Mouse (Mus musculus) kidney, embryonic 15.5 days (tissue): ENCODE data around the gene Wwp2. TPM values are rescaled to one million over a fixed set of nuclear protein-coding genes. Genes with fewer than 3 reads are reported as not detected.

ENCODE experiments used
- ATAC-seq: fragments of 200-750 bp; cut with Nextera tagmentation; replicated peaks from 2 replicates; pipeline ENCODE4 v1.8.0; 2017; ENCODE audit warnings: moderate TSS enrichment; ENCODE audit not compliant: low FRiP score
- H3K27ac ChIP-seq: fragments of 300-500 bp; sonication (generic); 2 replicates; pipeline ENCODE4 v1.5.1; 2015; ENCODE audit warnings: mild to moderate bottlenecking, inconsistent platforms
- H3K27me3 ChIP-seq: fragments of 300-500 bp; sonication (generic); 2 replicates; pipeline ENCODE4 v1.6.1; 2015; ENCODE audit warnings: inconsistent platforms
- H3K36me3 ChIP-seq: fragments of 300-500 bp; sonication (generic); 2 replicates; pipeline ENCODE4 v1.6.1; 2015; ENCODE audit warnings: inconsistent platforms
- H3K4me1 ChIP-seq: fragments of 300-500 bp; sonication (generic); 2 replicates; pipeline ENCODE4 v1.6.1; 2015; ENCODE audit warnings: inconsistent platforms
- H3K4me2 ChIP-seq: fragments of 300-500 bp; sonication (generic); 2 replicates; pipeline ENCODE4 v1.6.1; 2015; ENCODE audit warnings: moderate library complexity, mild to moderate bottlenecking, inconsistent platforms
- H3K4me3 ChIP-seq: fragments of 300-500 bp; sonication (generic); replicated peaks from 2 replicates; pipeline ENCODE4 v1.5.1; 2015; ENCODE audit warnings: mild to moderate bottlenecking, inconsistent platforms
- H3K9ac ChIP-seq: fragments of 300-500 bp; sonication (generic); 2 replicates; pipeline ENCODE4 v1.6.1; 2015; ENCODE audit warnings: mild to moderate bottlenecking, inconsistent platforms
- H3K9me3 ChIP-seq: fragments of 300-500 bp; sonication (generic); replicated peaks from 2 replicates; pipeline ENCODE4 v1.6.1; 2016; ENCODE audit warnings: inconsistent platforms
- WGBS: fragments of 180-500 bp; shearing (Covaris S2); methylation state at CpG from one replicate; pipeline ENCODE4 v1.1.7; 2015; ENCODE audit warnings: mixed read lengths; 5-methylcytosine and 5-hydroxymethylcytosine counted together
- polyA plus RNA-seq: library from polyadenylated mRNA; unstranded; fragments of >200 nt; fragmentation: Nextera tagmentation; extraction: Ambion mirVana; gene quantifications from 2 replicates; pipeline ENCODE4 v1.2.1, GENCODE M21; 2015

Wwp2 gene
- polyA plus RNA-seq, 1 experiment from 2014 or later, result 42.0 TPM

DNA sequence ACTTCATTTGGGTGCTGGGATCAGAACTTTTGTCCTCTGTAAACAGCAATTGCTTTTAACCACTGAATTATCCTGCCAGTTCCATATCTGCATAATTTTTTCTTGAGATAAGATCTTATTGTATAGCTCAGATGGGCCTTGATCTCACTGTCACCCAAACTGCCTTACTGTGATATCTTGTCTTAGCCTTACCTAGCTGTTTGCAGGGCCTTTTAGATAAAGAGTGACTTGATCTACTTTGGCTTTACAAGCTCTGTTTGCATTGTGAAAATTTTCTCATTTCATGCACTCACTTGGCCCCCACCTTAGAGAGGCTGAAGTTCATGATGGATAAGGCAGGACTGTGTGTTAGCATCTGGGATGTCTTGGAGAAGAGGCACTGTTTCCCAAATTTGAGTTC, 48.8 kb downstream of the Wwp2 start:
- no peaks in the 10 kb centered on the region for H3K27me3 ChIP-seq
- ATAC-seq, result no peak

DNA sequence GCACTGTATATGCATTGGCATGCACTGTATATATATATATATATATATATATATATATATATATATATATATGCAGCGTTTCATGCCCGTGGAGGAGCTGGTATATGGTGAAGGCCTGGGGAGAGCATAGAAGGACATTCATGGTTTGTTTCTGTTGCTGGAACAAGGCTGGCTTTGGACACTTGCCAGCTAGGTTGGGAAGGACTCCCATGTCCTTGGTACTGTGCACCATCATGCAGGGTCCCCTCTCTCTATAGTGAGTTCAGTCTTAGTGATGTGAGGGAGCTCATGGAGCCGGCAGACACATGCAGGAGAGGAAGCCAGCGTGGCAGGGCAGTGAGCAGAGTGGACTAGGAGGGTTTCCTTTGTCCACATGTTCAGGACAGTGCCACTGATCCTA, 52.4 kb downstream of the Wwp2 start:
- no peak for ATAC-seq
- H3K27ac ChIP-seq, result no peak overlapping the region

More for the DNA sequence above, 48.8 kb downstream of the Wwp2 start:
- H3K4me2 ChIP-seq, result no peak overlapping the region
- H3K9me3 ChIP-seq, result no peaks in the 10 kb centered on the region
- no peak overlapping the region for H3K9ac ChIP-seq
- H3K36me3 ChIP-seq, result peaks cover 9% of the 10 kb centered on the region; the same call in 1 of the 2 replicates
- no peak overlapping the region for H3K4me3 ChIP-seq
- peaks cover 12% of the 10 kb centered on the region for H3K4me1 ChIP-seq
- H3K27ac ChIP-seq, result no peak overlapping the region

DNA sequence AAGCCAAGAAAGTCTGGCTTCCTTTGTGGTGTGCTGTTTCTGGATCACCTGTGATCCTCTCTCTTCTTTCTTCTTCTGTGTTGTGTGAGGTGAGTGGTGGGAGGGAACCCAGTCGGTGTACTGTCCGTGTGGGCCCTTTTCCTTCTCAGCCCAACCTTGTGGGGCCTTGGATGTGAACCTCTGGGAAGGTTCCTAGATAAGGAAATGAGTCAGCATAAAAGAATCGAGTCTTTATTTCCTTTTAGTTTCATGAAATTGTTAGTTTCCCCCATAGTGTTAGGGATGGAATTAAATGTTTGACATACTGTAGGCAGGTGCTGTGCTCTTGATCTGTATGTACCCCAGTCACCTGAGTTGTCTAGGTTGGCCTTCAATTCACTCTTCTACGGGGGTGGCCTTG, 52.9 kb downstream of the Wwp2 start:
- 64% methylated on average over 4 of the region's 4 CpGs for WGBS
- Histone ChIP-seq H3K9ac (no peak overlapping the region), H3K27me3 (no peaks in the 10 kb centered on the region), H3K4me2 (no peak overlapping the region), H3K9me3 (no peaks in the 10 kb centered on the region), H3K27ac (peak overlapping the region; percentile 42; the same call in 1 of the 2 replicates), H3K4me3 (no peak overlapping the region), H3K4me1 (peaks cover 28% of the 10 kb centered on the region), H3K36me3 (peaks cover 9% of the 10 kb centered on the region; the same call in 1 of the 2 replicates)
- ATAC-seq, result no peak

More for the DNA sequence above, 52.4 kb downstream of the Wwp2 start:
- H3K9me3 ChIP-seq, result no peaks in the 10 kb centered on the region
- no peak overlapping the region for H3K9ac ChIP-seq
- WGBS, result 89% methylated on average over 4 of the region's 4 CpGs
- H3K27me3 ChIP-seq, result no peaks in the 10 kb centered on the region
- no peak overlapping the region for H3K4me3 ChIP-seq
- H3K4me1 ChIP-seq, result peaks cover 28% of the 10 kb centered on the region
- H3K36me3 ChIP-seq, result peaks cover 9% of the 10 kb centered on the region; the same call in 1 of the 2 replicates
- H3K4me2 ChIP-seq, result no peak overlapping the region

DNA sequence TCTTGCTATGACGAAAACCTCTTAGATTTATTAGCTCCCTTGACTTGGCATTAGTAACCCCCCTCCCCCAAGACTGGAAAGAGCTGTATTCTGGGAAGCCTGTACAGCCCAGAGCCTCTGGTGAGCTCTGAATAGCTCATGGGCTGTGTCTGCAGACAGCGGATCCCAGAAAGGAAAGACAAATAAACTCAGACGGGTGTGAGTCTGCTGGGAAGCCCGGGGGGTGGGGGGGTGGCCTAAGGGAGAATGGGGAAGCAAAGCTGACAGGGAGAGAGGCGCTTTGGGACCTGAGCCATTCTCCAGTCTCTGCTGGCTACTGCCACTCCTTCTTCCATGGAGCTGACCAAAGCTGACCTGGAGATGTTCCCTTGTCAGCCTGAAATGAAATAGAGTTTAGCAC, 53.8 kb downstream of the Wwp2 start:
- 22% methylated on average over 5 of the region's 5 CpGs for WGBS
- peak overlapping the region; percentile 42; the same call in 1 of the 2 replicates for H3K27ac ChIP-seq

DNA sequence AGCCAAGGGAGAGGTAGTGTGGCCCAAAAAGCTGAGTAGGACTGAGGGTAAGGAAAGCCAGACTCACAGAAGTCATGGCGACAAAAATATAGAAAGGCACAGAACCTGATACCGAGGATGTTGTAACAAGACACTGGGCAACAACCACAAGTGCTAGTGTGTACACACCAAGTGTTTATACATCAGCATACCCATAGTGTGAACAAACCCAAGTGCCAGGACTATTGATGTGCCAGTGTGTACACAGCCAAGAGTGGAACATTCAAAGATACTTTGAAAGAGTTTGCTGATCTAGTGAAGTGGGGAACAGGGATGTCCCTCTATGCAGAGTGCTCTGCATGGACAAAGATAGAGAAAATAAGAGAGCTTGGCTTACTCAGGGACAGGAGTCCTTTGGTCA, 54.5 kb downstream of the Wwp2 start:
- ATAC-seq, result no peak
- Histone ChIP-seq H3K4me3 (no peak overlapping the region), H3K36me3 (peaks cover 2% of the 10 kb centered on the region; the same call in 1 of the 2 replicates), H3K9ac (no peak overlapping the region), H3K9me3 (no peaks in the 10 kb centered on the region), H3K27ac (no peak overlapping the region), H3K4me1 (peaks cover 32% of the 10 kb centered on the region), H3K27me3 (no peaks in the 10 kb centered on the region), H3K4me2 (no peak overlapping the region)
- 63% methylated on average over 2 of the region's 2 CpGs for WGBS

More for the DNA sequence above, 53.8 kb downstream of the Wwp2 start:
- no peak overlapping the region for H3K9ac ChIP-seq
- peak; percentile 46; the same call in 1 of the 2 replicates for ATAC-seq
- no peak overlapping the region for H3K4me2 ChIP-seq
- peaks cover 9% of the 10 kb centered on the region; the same call in 1 of the 2 replicates for H3K36me3 ChIP-seq
- no peak overlapping the region for H3K4me3 ChIP-seq
- H3K9me3 ChIP-seq, result no peaks in the 10 kb centered on the region
- H3K27me3 ChIP-seq, result no peaks in the 10 kb centered on the region
- H3K4me1 ChIP-seq, result peaks cover 28% of the 10 kb centered on the region

DNA sequence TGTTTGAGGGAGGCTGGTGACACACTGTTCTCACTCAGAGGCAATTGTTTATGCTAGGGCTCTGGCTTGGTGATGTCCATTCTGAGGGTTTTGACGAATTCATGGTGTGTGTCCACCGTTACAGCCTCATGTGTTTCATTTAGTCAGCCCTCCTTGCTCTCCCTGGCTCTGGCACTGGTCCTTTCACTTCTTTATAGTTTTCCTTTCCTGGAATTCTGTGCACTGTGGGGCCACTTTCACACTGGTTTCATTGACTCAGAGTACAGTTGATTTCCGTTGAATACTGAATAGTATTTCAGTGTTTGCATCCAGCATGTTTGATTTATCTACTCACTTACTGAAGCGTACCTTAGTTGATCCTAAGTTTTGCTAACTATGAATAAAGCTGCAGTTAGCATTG, 55.0 kb downstream of the Wwp2 start:
- no peak overlapping the region for H3K4me3 ChIP-seq
- H3K27ac ChIP-seq, result no peak overlapping the region
- no peak overlapping the region for H3K9ac ChIP-seq
- peaks cover 32% of the 10 kb centered on the region for H3K4me1 ChIP-seq
- H3K4me2 ChIP-seq, result no peak overlapping the region
- H3K9me3 ChIP-seq, result no peaks in the 10 kb centered on the region
- no peak for ATAC-seq
- no peaks in the 10 kb centered on the region for H3K27me3 ChIP-seq
- WGBS, result 38% methylated on average over 4 of the region's 4 CpGs
- H3K36me3 ChIP-seq, result no peaks in the 10 kb centered on the region; the same call in 1 of the 2 replicates

DNA sequence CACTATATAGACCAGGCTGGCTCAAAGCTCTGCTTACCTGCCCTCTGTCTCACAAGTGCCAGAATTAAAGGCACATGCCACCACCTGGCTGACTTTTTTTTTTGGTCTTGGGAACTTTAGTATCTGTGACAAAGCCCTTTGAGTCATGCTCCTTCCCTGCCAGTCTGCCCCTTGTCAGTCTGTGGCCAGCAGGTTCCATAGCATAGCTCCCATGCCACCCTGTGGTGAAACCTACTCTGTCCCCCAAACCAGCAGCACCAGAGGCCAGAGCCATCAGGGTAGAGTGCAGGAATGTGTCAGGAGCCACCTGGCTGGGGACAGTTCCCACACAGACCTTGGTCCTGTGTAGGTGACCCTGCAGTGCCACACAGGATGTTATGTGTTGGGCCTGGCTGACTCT, 55.7 kb downstream of the Wwp2 start:
- H3K4me3 ChIP-seq, result no peak overlapping the region
- H3K9ac ChIP-seq, result no peak overlapping the region
- no peaks in the 10 kb centered on the region for H3K9me3 ChIP-seq
- peaks cover 32% of the 10 kb centered on the region for H3K4me1 ChIP-seq
- no peak; the same call in 1 of the 2 replicates for ATAC-seq
- H3K27ac ChIP-seq, result no peak overlapping the region
- H3K4me2 ChIP-seq, result no peak overlapping the region
- H3K27me3 ChIP-seq, result no peaks in the 10 kb centered on the region
- H3K36me3 ChIP-seq, result no peaks in the 10 kb centered on the region

DNA sequence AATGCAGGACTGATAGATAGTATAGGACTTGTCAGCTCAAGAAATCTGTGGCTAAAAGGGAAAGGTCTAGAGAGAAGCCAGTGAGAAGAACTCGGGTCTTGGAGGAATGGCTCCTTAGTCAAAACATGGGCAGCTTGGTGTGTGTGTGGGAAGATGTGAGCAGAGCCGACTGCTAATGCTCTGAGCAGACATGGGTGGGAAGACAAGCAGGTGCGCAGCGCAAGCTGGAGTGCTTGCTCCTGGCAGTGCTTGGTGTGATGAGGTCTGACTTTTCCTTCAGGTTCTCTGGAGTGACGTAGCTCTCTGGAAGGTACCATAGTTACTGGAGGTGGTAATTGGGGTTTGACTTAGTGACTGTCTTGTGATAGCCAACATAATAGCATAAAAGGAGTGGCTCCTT, 56.6 kb downstream of the Wwp2 start:
- H3K27ac ChIP-seq, result no peak overlapping the region
- H3K4me3 ChIP-seq, result no peak overlapping the region
- no peak overlapping the region for H3K4me2 ChIP-seq
- H3K9me3 ChIP-seq, result no peaks in the 10 kb centered on the region
- H3K27me3 ChIP-seq, result no peaks in the 10 kb centered on the region
- WGBS, result 87% methylated on average over 5 of the region's 5 CpGs
- H3K4me1 ChIP-seq, result peaks cover 40% of the 10 kb centered on the region
- ATAC-seq, result no peak
- no peaks in the 10 kb centered on the region for H3K36me3 ChIP-seq
- H3K9ac ChIP-seq, result no peak overlapping the region

DNA sequence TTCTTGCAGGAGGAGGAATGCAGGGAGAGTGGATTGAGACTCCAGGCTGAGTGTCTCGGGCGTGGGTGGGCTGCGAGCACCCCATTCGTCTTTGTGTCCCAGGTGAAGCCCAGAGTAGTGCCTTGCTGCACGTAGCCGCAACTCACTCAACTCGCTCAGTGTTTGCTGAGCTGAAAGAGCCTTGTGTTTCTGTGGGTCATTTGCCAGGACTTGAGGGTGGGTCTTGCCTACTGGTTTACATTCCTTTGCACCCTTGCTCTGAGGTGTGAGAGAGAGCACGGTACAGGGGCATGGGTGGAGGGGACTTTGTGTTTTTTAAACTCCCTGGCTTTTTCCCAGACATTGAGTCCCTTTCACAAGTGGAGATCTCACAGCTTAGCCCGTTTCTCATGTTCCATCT, 59.3 kb downstream of the Wwp2 start:
- Histone ChIP-seq H3K27ac (no peak overlapping the region), H3K9ac (no peak overlapping the region), H3K36me3 (no peaks in the 10 kb centered on the region), H3K4me3 (no peak overlapping the region), H3K9me3 (no peaks in the 10 kb centered on the region), H3K4me2 (no peak overlapping the region), H3K4me1 (peaks cover 25% of the 10 kb centered on the region), H3K27me3 (no peaks in the 10 kb centered on the region)
- no peak for ATAC-seq
- WGBS, result 68% methylated on average over 9 of the region's 9 CpGs

DNA sequence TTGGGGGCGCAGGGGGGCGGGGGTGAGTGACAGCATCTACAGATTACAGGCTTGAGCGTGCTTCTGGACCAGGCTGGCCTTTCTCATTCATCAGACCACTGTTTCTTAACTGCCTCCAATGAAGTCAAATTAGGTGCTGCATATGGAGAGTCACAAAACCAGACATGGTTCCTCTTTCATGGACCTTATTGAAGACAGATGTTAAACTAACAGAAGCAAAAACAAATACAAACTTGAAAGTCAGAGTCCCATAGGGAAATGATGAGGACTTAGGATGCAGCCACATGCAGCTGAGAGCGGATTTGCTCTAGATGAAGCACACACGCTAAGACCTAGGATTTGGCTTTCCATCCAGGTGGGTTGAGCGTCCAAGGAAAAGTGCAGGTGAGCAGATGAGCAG, 61.5 kb downstream of the Wwp2 start:
- no peak overlapping the region for H3K27ac ChIP-seq
- ATAC-seq, result no peak
- H3K9me3 ChIP-seq, result no peaks in the 10 kb centered on the region
- 82% methylated on average over 6 of the region's 6 CpGs for WGBS
- H3K4me1 ChIP-seq, result peaks cover 15% of the 10 kb centered on the region
- H3K9ac ChIP-seq, result no peak overlapping the region
- no peaks in the 10 kb centered on the region for H3K27me3 ChIP-seq
- no peaks in the 10 kb centered on the region for H3K36me3 ChIP-seq
- no peak overlapping the region for H3K4me2 ChIP-seq
- no peak overlapping the region for H3K4me3 ChIP-seq

DNA sequence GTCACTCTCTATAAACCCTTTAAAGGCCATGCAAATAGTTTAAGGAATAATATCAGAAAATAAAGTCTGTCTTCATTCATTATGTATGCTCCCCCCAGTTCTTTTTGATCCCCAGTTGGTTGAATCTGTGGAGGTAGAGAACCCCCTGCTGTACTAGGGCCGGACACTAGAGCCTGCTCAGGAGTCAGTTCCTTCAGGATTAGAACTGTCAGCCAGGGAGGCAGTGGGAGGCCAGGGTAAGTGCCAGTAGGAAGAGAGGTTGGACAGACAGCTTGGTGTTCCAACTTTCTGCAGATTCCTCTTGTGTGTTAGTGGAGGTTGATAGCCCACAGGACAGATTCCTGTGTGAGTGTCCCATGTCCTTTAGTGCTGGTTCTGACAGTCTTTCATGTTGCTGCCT, 62.2 kb downstream of the Wwp2 start:
- Histone ChIP-seq H3K36me3 (no peaks in the 10 kb centered on the region), H3K27me3 (no peaks in the 10 kb centered on the region), H3K9me3 (no peaks in the 10 kb centered on the region), H3K9ac (no peak overlapping the region), H3K4me3 (no peak overlapping the region), H3K4me1 (peaks cover 22% of the 10 kb centered on the region), H3K27ac (no peak overlapping the region), H3K4me2 (no peak overlapping the region)
- ATAC-seq, result no peak
- WGBS, result 76% methylated on average over 1 of the region's 1 CpGs

DNA sequence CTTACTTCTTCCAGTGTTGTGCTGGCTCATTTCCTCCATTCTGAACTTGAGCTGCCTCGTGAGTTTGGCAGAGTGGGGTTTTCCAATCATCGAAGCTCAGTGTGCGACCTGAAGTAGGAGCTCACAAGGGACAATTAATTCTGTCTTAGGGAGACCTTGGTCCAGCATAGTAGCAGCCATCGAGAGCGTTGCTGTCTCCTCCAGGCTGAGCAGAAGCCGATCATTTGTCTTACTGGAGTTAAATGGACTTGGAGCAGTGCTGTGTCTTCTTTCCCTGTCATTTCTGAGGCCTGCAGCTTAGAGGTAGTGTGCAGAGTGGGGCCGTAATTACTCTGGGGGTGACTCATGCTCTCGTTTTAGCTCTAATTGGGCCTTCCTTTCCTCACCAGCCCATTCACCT, 62.6 kb downstream of the Wwp2 start:
- no peaks in the 10 kb centered on the region for H3K36me3 ChIP-seq
- no peak overlapping the region for H3K9ac ChIP-seq

DNA sequence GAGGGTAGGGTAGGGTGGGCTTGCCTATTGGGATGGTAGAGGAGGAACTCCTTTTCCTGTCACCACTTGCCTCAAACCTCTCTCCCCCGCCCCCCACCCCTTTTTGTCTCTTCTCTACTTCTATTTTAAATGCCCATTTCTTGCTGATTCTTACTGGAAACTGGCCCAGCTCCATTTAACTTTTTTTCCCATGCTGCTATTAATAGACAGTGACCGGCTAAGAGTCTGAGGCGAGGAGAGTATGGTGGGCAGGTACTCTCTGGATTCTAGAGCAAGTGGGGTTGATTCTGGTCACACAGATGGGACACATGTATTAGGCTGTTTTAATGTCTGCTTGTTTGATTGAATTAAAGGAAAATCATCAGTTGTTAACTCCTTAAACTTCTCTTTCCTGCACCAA, 63.4 kb downstream of the Wwp2 start:
- no peak for ATAC-seq
- Histone ChIP-seq H3K9ac (no peak overlapping the region), H3K36me3 (no peaks in the 10 kb centered on the region), H3K9me3 (no peaks in the 10 kb centered on the region), H3K4me2 (no peak overlapping the region), H3K4me3 (no peak overlapping the region), H3K27me3 (no peaks in the 10 kb centered on the region), H3K27ac (no peak overlapping the region), H3K4me1 (peaks cover 32% of the 10 kb centered on the region)
- WGBS, result 85% methylated on average over 3 of the region's 3 CpGs

More for the DNA sequence above, 62.6 kb downstream of the Wwp2 start:
- H3K4me2 ChIP-seq, result no peak overlapping the region
- peaks cover 26% of the 10 kb centered on the region for H3K4me1 ChIP-seq
- H3K9me3 ChIP-seq, result no peaks in the 10 kb centered on the region
- no peaks in the 10 kb centered on the region for H3K27me3 ChIP-seq
- WGBS, result 56% methylated on average over 8 of the region's 8 CpGs
- no peak overlapping the region for H3K27ac ChIP-seq
- no peak for ATAC-seq
- H3K4me3 ChIP-seq, result no peak overlapping the region
